ENCODE assay signal across 16 mouse cellular contexts in the genomic region with DNA sequence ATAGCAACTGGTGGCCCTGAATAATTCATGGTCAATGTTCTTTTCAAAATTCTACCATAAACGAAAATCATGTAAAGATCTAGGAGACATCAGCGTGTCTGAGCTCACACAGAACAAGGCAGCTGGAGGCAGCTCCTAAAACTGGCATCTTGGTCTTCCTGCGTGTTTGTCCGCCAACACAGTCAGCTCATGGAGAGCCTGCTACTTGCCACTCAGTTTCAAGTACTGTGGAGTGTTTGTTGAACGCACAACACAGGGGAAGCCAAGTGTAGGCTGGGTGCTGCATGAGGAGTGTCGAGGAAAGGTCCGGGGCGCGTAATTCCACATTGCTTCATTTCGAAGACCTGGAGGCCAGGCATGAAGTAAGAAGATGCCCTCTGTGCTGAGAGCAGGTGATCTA.
DNase-seq lines count a peak whose midpoint lies in the region; ATAC-seq and TF ChIP-seq lines count a peak whose summit lies in the region.
"Had no signal": no experiment of that assay in that cellular context is flagged by ENCODE, and none has a peak within 500 bp of the region (broad histone marks: within the 10 kb centered on the region; RNA-seq: fewer than 3 reads in every experiment).

No protein-coding gene starts in this region.

- no peaks in the 10 kb centered on the region for H3K9me3 ChIP-seq in lung, embryonic 14.5 days (ENCODE audit: low read depth, low read length)
- H3K9me3 ChIP-seq in neural tube, embryonic 15.5 days (replicated peaks), result no peaks in the 10 kb centered on the region
- H3K9me3 ChIP-seq: embryonic facial prominence, embryonic 15.5 days; hindbrain, embryonic 13.5 days had no signal

- 72% methylated on average over 10 of the region's 10 CpGs for WGBS in lung, embryonic 14.5 days
- 89% methylated on average over 10 of the region's 10 CpGs for WGBS in neural tube, embryonic 15.5 days

- DNase-seq in left cerebral cortex, adult 2 months (ENCODE audit: extremely low spot score in 1 of 2, low spot score in 2 of 2), result no peak
- DNase-seq in left cerebral cortex, adult 11 months (ENCODE audit: low spot score), result no peak
- DNase-seq in lung, embryonic 14.5 days, result peak; percentile 29
- peak; percentile 59 for DNase-seq in lung, postnatal 25 days (ENCODE audit: low spot score)
- no peak for DNase-seq in spleen, adult 18-20 months
- no peak for DNase-seq in spleen, postnatal 36 days (ENCODE audit: low spot score in 2 of 2)
- DNase-seq: right cerebral cortex, postnatal 25 days; thymus, postnatal 4 days had no signal

- H3K36me3 ChIP-seq in lung, embryonic 14.5 days (ENCODE audit: insufficient read depth), result no peaks in the 10 kb centered on the region
- no peaks in the 10 kb centered on the region for H3K36me3 ChIP-seq in neural tube, embryonic 15.5 days
- H3K36me3 ChIP-seq: embryonic facial prominence, embryonic 15.5 days; hindbrain, embryonic 13.5 days had no signal

- H3K27ac ChIP-seq in left cerebral cortex, adult 2 months, result peak overlapping the region; percentile 73
- H3K27ac ChIP-seq in lung, embryonic 14.5 days (ENCODE audit: low read depth), result peak overlapping the region; percentile 62; the same call in 1 of the 2 replicates
- H3K27ac ChIP-seq in neural tube, embryonic 15.5 days (replicated peaks), result no peak overlapping the region
- H3K27ac ChIP-seq: gastrocnemius, adult 2 months; hindbrain, embryonic 13.5 days; liver, embryonic 14.5 days had no signal

- H3K9ac ChIP-seq in lung, embryonic 14.5 days, result no peak overlapping the region
- no peak overlapping the region for H3K9ac ChIP-seq in neural tube, embryonic 15.5 days (replicated peaks)
- H3K9ac ChIP-seq: embryonic facial prominence, embryonic 15.5 days; hindbrain, embryonic 13.5 days; liver, embryonic 14.5 days had no signal

- intact Hi-C loops in left cerebral cortex, adult 2 months (cut with DNase I), result no loop called here

- H3K4me1 ChIP-seq in lung, embryonic 14.5 days (ENCODE audit: insufficient read depth), result peaks cover 26% of the 10 kb centered on the region
- H3K4me1 ChIP-seq in neural tube, embryonic 15.5 days, result peaks cover 26% of the 10 kb centered on the region

- no peak for ATAC-seq in lung, embryonic 14.5 days (ENCODE audit: insufficient read depth)
- ATAC-seq in neural tube, embryonic 15.5 days (ENCODE audit: low FRiP score), result no peak
- ATAC-seq: forebrain, embryonic 16.5 days; inflammation-experienced regulatory T-cells, adult 6 months had no signal

- no peak overlapping the region for H3K4me3 ChIP-seq in left cerebral cortex, adult 2 months
- no peak overlapping the region for H3K4me3 ChIP-seq in lung, embryonic 14.5 days (ENCODE audit: low read depth, low read length)
- H3K4me3 ChIP-seq in neural tube, embryonic 15.5 days (replicated peaks), result no peak overlapping the region
- H3K4me3 ChIP-seq: embryonic facial prominence, embryonic 15.5 days; gastrocnemius, adult 2 months; hindbrain, embryonic 13.5 days had no signal

- H3K4me2 ChIP-seq in lung, embryonic 14.5 days, result no peak overlapping the region
- no peak overlapping the region for H3K4me2 ChIP-seq in neural tube, embryonic 15.5 days
- H3K4me2 ChIP-seq: heart, embryonic 11.5 days; hindbrain, embryonic 13.5 days had no signal

- H3K27me3 ChIP-seq in lung, embryonic 14.5 days (ENCODE audit: insufficient read depth, low read length), result no peaks in the 10 kb centered on the region
- H3K27me3 ChIP-seq in neural tube, embryonic 15.5 days (replicated peaks), result no peaks in the 10 kb centered on the region
- H3K27me3 ChIP-seq: embryonic facial prominence, embryonic 15.5 days; hindbrain, embryonic 13.5 days had no signal

- TF ChIP-seq CTCF in left cerebral cortex, adult 2 months (IDR thresholded peaks at IDR 0.05), result no peak
- no peak for TF ChIP-seq CTCF in lung, embryonic 14.5 days (IDR thresholded peaks at IDR 0.05; ENCODE audit: low read depth)

Comparison
In these comparisons a context has a peak if more than half of its experiments do, and no peak if none do; other contexts are left out.
1. DNase-seq: peak in lung, embryonic 14.5 days (single experiment) and lung, postnatal 25 days (single experiment); none in left cerebral cortex, adult 2 months (0 of 2), left cerebral cortex, adult 11 months (single experiment), spleen, adult 18-20 months (0 of 2) and spleen, postnatal 36 days (0 of 2).